Mouse (Mus musculus) left cerebral cortex, adult 18-20 months (tissue): ENCODE results near the gene Ranbp2. TPM values are rescaled to one million over a fixed set of nuclear protein-coding genes. Genes with fewer than 3 reads are reported as not detected.
A peak's percentile ranks its signal among the peaks of the same experiment; 100 is the strongest.
"Not testable (repeated sequence)": the region's sequence is repeated elsewhere in the genome, so short reads cannot be mapped to it uniquely, and the experiment has no call there.

Experiments used
- DNase-seq, 2 experiments: peaks; one replicate each; pipeline ENCODE4 v3.0.0; 2021 to 2022; ENCODE audit warnings: low spot score in 2 of 2, mixed read lengths in 1 of 2
- total RNA-seq, 2 experiments: library from RNA; stranded (reverse); gene quantifications; 2 replicates each; pipeline ENCODE4 v1.2.3; 2021

Ranbp2 gene
- total RNA-seq, 2 experiments from 2014 or later = 85.6 to 98.6 TPM

- DNase-seq = no peak
Observed at GRCm38 (mm10) chr10:58495637-58496036, 48.9 kb downstream of the Ranbp2 start.

DNA sequence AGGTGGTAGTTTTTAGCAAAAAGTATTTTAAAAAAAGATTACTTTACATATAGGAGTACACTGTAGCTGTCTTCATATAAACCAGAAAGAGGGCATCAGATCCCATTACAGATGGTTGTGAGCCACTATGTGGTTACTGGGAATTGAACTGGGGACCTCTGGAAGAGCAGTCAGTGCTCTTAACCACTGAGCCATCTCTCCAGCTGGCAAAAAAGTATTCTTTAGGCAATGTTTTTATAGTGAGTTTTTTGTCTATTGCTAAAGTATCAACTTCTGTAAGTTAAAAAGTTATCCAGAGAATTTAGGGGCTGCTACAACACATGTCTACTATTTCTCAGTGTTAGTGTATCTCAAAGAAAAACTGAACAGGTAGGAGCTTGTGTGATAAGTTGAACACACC is 50.0 kb downstream of the Ranbp2 start:
- DNase-seq = no peak

DNA sequence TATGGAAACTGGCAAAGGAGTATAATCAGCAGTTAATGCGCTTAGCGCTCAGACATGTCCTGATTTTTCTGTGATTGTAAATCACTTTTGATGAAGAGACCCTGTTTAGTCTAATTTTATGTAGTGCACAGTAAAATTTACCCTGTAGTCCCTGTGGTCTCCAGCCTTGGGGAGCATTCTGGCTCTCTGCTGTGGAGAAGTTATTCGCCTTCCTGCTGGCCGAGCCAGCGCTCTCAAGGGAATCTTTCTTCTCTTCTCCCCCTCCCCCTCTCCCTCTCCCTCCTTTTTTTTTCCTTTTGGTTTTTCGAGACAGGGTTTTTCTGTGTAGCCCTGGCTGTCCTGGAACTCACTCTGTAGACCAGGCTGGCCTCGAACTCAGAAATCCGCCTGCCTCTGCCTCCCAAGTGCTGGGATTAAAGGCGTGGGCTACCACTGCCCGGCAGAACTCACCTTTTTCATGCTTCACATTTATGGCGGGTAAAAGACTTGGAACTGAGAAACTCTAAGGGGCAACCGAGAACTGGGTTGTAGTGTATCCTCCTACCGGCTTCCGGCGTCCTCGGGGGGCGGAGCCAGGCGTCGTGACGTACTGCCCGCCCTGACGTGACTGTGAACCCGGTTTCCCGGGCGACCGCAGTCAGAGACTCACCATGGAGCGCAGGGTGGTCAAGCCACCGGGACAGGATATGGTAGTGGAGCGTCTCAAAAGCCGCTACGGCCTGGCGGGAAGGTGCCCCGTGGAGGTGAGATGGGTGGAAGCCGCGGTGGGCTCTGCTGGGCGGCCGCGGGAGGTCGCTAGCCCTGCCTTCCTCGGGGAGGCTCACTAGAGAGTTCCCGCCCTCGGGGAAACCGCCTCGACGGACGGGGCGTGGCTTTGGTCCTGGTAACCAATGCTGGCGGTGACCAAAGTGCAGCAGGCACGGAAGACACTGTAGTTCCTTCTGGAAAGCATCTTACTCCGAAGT is 50.9 kb downstream of the Ranbp2 start, which contains the start of gene Ccdc138:
Ccdc138 (plus strand) TSS at position 629 of the 965 bp plus-strand sequence.
- peak; percentile 91 to 92 for DNase-seq

DNA sequence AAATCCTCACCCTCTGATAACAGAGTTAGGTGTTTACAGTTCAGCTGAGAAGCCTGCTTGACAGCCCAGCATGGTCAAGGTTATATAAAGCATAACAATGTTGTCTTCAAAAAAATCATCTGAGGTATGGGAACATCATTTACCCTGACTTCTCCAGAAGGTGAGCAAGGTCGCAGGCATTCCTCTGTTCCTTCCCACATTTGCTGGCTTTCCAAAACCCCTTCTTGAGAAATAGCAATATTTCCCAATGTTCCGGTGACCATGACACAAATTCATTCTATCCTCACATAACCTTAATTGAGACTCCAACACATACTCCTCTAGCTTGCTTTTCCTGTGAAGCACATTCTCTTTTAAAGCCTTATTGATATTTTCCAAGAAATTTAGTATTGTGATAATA is 51.8 kb downstream of the Ranbp2 start:
- no peak for DNase-seq

DNA sequence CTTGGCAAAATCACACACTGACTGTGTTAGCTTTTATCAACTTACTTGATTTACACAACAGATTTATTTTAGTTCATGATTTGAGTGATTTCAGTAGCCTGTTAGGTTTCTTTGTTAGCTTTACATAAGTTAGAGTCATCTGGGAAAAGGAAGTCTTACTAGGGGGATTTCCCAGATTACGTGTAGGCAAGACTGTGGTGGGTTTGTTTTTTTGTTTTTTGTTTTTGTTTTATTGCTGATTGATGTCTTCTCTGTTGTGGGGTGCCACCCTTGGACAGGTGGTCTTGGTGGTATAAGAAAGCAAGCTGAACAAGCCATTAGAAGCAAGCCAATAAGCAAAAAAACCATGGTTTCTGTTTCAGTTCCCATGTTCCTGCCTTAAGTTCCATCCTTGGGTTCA is 82.6 kb downstream of the Ranbp2 start:
- no peak for DNase-seq

DNA sequence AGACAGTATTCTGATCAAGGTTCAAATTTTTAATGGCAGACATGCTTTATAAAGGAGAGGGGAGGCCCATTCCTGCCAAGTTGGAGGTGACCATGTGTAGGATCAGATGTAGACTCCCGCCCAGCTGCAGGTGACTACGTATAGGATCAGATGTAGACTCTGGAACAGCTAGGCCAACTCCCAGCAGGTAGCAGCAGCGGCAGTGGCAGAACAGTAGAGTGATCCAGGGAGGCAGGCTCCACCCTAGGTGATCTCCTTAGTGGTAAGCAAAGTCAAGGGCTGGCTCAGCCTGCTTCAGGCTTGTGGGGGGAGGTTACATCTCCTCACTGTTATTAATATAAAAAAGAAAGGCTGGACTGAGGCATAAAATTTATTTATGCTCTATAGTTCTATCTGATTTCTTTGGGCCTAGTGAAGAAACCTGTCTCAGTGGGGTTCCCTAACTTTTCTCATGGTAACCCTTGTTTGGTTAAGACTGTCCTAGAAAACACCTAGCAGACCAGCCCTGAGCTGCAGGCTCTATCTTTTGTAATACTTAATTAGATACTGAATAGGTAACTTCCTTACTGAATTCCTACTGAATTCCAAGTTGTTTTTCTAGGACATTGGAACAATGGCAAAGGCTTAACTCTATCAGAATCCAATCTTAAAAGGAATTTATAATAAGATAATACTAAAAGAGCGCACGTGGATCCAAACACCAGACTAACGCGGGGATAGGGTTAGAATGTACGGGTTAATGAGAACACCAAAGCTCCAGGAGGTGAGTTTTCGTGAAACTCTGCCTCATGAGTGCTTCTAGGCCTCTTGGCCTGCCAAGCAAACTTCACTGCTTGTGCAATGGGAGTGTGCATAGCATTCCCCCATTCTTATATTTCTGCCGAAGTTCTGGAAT is 84.4 kb downstream of the Ranbp2 start:
- no peak for DNase-seq

GRCm38 (mm10) chr10:58532177-58532576 is 85.5 kb downstream of the Ranbp2 start:
- DNase-seq = no peak

- DNase-seq = not testable (repeated sequence)
Observed at GRCm38 (mm10) chr10:58536276-58536675, 89.6 kb downstream of the Ranbp2 start.

DNA sequence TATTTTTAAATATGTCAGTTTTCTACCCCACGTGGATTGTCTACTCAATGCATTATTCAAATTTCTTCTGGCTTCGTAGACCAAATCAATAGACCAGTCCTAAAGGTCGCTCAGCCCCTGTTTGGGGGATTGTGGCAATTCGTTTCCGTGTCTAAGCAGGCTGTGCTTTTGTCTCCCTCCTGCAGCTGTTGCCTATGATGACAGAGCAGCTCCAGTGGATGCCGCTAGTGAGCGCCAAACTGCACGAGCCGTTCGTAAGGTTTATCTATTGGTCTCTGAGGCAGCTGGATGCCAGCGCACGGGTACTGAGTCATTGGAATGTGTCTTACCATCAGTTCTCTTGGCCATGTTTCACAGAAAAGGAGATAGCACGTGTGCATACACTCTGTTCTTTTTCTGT is 93.9 kb downstream of the Ranbp2 start:
- DNase-seq = no peak

Other genes starting within 250 kb of the Ranbp2 start
- not detected for gene AW822073, start 222.0 kb upstream of the Ranbp2 start, total RNA-seq
- gene Duxf3, start 214.2 kb upstream of the Ranbp2 start, total RNA-seq = not detected
- not detected for gene Gm4981, start 210.2 kb upstream of the Ranbp2 start, total RNA-seq
- gene Gcc2, start 191.4 kb upstream of the Ranbp2 start, total RNA-seq = 10 to 100 TPM; 90.8 to 92.0 TPM
- gene Lims1, start 123.5 kb upstream of the Ranbp2 start, total RNA-seq = 10 to 100 TPM; 22.1 to 22.7 TPM
- 1 to 10 TPM; 3.9 TPM for gene Ccdc138, start 51.0 kb downstream of the Ranbp2 start, total RNA-seq
- gene Edar, start 228.7 kb downstream of the Ranbp2 start, total RNA-seq = under 1 TPM; 0.21 to 0.37 TPM